Mouse (Mus musculus) CH12.LX (cell line): Measurements from ENCODE around the gene Kcmf1. TPM values are rescaled to one million over a fixed set of nuclear protein-coding genes. Genes with fewer than 3 reads are reported as not detected.

Source experiments
- DNase-seq: peaks from one replicate; pipeline ENCODE4 v3.0.0-alpha.2; 2013; ENCODE audit errors: extremely low read depth
- H3K27ac ChIP-seq: 2 replicates; pipeline ENCODE4 v1.5.1; 2012; ENCODE audit warnings: low read depth, mild to moderate bottlenecking, control low read depth, moderate library complexity; ENCODE audit not compliant: insufficient read depth
- H3K27me3 ChIP-seq: replicated peaks from 2 replicates; pipeline ENCODE3; 2012; ENCODE audit warnings: inconsistent platforms
- H3K36me3 ChIP-seq, 2 experiments: replicated peaks in 1 of 2; 2 replicates each; pipeline versions ENCODE3 to v1.6.1; 2012; ENCODE audit warnings: inconsistent platforms in 1 of 2, low read length in 1 of 2, mild to moderate bottlenecking in 1 of 2, mixed read lengths in 1 of 2, moderate library complexity in 1 of 2; ENCODE audit not compliant: control insufficient read depth in 1 of 2, insufficient read depth in 1 of 2
- H3K4me1 ChIP-seq, 2 experiments: 2 replicates each; pipeline ENCODE4 v1.6.1; 2012; ENCODE audit warnings: inconsistent platforms in 1 of 2, moderate library complexity in 1 of 2; ENCODE audit not compliant: insufficient read depth in 2 of 2, control insufficient read depth in 1 of 2
- H3K4me2 ChIP-seq: 2 replicates; pipeline ENCODE4 v1.6.1; 2012; ENCODE audit warnings: low read depth, mild to moderate bottlenecking, control low read depth; ENCODE audit not compliant: poor library complexity, insufficient read depth, severe bottlenecking
- H3K4me3 ChIP-seq, 3 experiments: fragments of 150-350 bp in 1 of 3; sonication (generic) in 1 of 3; replicated peaks in 1 of 3; 2 replicates each; pipeline versions ENCODE3 to v1.5.1; 2011 to 2012; ENCODE audit warnings: low read depth in 2 of 3, low read length in 2 of 3, mild to moderate bottlenecking in 2 of 3, moderate library complexity in 2 of 3, control low read depth in 1 of 3, improper control_type of control experiment in 1 of 3, inconsistent platforms in 1 of 3, mixed read lengths in 1 of 3; ENCODE audit not compliant: poor library complexity in 1 of 3
- H3K79me2 ChIP-seq: replicated peaks from 2 replicates; pipeline ENCODE4 v1.6.1; 2012; ENCODE audit warnings: mild to moderate bottlenecking, moderate library complexity; ENCODE audit not compliant: control insufficient read depth, poor library complexity, insufficient read depth, severe bottlenecking; ENCODE audit errors: extremely low read depth
- H3K9ac ChIP-seq: 2 replicates; pipeline ENCODE4 v1.6.1; 2012; ENCODE audit warnings: low read depth, mild to moderate bottlenecking, control low read depth, moderate library complexity; ENCODE audit not compliant: insufficient read depth
- H3K9me3 ChIP-seq: replicated peaks from 2 replicates; pipeline ENCODE3; 2012; ENCODE audit warnings: low read length, inconsistent platforms, mixed read lengths
- ELF1 ChIP-seq: IDR thresholded peaks from 2 replicates; pipeline ENCODE4 v1.6.1; 2014; ENCODE audit warnings: low read depth, mild to moderate bottlenecking, inconsistent platforms, low read length, improper control_type of control experiment
- ETS1 ChIP-seq: conservative IDR thresholded peaks from 2 replicates; pipeline ENCODE4 v1.6.1; 2012; ENCODE audit warnings: low read depth, mild to moderate bottlenecking, inconsistent platforms, low read length, improper control_type of control experiment, moderate library complexity
- HCFC1 ChIP-seq: IDR thresholded peaks from 2 replicates; pipeline ENCODE4 v1.6.1; 2012; ENCODE audit warnings: low read depth, mild to moderate bottlenecking, inconsistent platforms, low read length, improper control_type of control experiment
- IRF4 ChIP-seq: IDR thresholded peaks from 2 replicates; pipeline ENCODE4 v1.6.1; 2014; ENCODE audit warnings: low read depth, mild to moderate bottlenecking, inconsistent platforms, low read length, improper control_type of control experiment
- JUN ChIP-seq: IDR thresholded peaks from 2 replicates; pipeline ENCODE4 v1.6.1; 2011; ENCODE audit warnings: low read depth, mild to moderate bottlenecking, low read length, improper control_type of control experiment, moderate library complexity; ENCODE audit not compliant: insufficient read depth
- MAFK ChIP-seq: IDR thresholded peaks from 2 replicates; pipeline ENCODE4 v1.6.1; 2011; ENCODE audit warnings: low read length, improper control_type of control experiment; ENCODE audit not compliant: insufficient replicate concordance
- MAX ChIP-seq: IDR thresholded peaks from 2 replicates; pipeline ENCODE4 v1.6.1; 2011; ENCODE audit warnings: low read length, improper control_type of control experiment
- MAZ ChIP-seq: IDR thresholded peaks from 2 replicates; pipeline ENCODE4 v1.6.1; 2012; ENCODE audit warnings: low read depth, mild to moderate bottlenecking, inconsistent platforms, low read length, improper control_type of control experiment, moderate library complexity
- MYC ChIP-seq: IDR thresholded peaks from 2 replicates; pipeline ENCODE4 v1.6.1; 2011; ENCODE audit warnings: low read depth, mild to moderate bottlenecking, improper control_type of control experiment, low read length
- NELFE ChIP-seq: IDR thresholded peaks from 2 replicates; pipeline ENCODE4 v1.6.1; 2011; ENCODE audit warnings: low read depth, low read length, improper control_type of control experiment
- NRF1 ChIP-seq: IDR thresholded peaks from 2 replicates; pipeline ENCODE4 v1.6.1; 2014; ENCODE audit warnings: low read depth, mild to moderate bottlenecking, inconsistent platforms, low read length, improper control_type of control experiment, moderate library complexity
- PAX5 ChIP-seq: IDR thresholded peaks from 2 replicates; pipeline ENCODE4 v1.6.1; 2012; ENCODE audit warnings: low read length, inconsistent platforms, mixed read lengths
- RAD21 ChIP-seq: IDR thresholded peaks from 2 replicates; pipeline ENCODE4 v1.6.1; 2011; ENCODE audit warnings: low read depth, mild to moderate bottlenecking, low read length, improper control_type of control experiment, moderate library complexity
- TBP ChIP-seq: conservative IDR thresholded peaks from 2 replicates; pipeline ENCODE4 v1.6.1; 2011; ENCODE audit warnings: low read depth, low read length, improper control_type of control experiment
- UBTF ChIP-seq: IDR thresholded peaks from 2 replicates; pipeline ENCODE4 v1.6.1; 2012; ENCODE audit warnings: low read depth, mild to moderate bottlenecking, inconsistent platforms, low read length, improper control_type of control experiment, moderate library complexity
- USF1 ChIP-seq: IDR thresholded peaks from 2 replicates; pipeline ENCODE4 v1.6.1; 2014; ENCODE audit warnings: low read depth, mild to moderate bottlenecking, inconsistent platforms, low read length, improper control_type of control experiment
- USF2 ChIP-seq: conservative IDR thresholded peaks from 2 replicates; pipeline ENCODE4 v1.6.1; 2011; ENCODE audit warnings: low read depth, low read length, improper control_type of control experiment
- ZC3H11A ChIP-seq: IDR thresholded peaks from 2 replicates; pipeline ENCODE4 v1.6.1; 2012; ENCODE audit warnings: low read depth, mild to moderate bottlenecking, inconsistent platforms, low read length, improper control_type of control experiment
- ZKSCAN1 ChIP-seq: IDR thresholded peaks from 2 replicates; pipeline ENCODE4 v1.6.1; 2012; ENCODE audit warnings: low read depth, inconsistent platforms, low read length, improper control_type of control experiment, borderline replicate concordance
- ZMIZ1 ChIP-seq: IDR thresholded peaks from 2 replicates; pipeline ENCODE4 v1.6.1; 2012; ENCODE audit warnings: low read depth, mild to moderate bottlenecking, inconsistent platforms, low read length, improper control_type of control experiment
- dilution Hi-C: fragments of 300-500 bp; cut with MboI; formaldehyde crosslinking; loops from 2 replicates; pipeline ENCODE4 v1.14.3; 2020; ENCODE audit warnings: low sequenced_read_pairs; ENCODE audit not compliant: extremely low pct_unique_long_range_greater_than_20kb, extremely low pct_ligation_motif_present
- in situ Hi-C: fragments of 300-500 bp; cut with MboI; formaldehyde crosslinking; loops from 3 replicates; pipeline ENCODE4 v1.14.3; 2019; ENCODE audit warnings: low sequenced_read_pairs, low pct_ligation_motif_present, low pct_unique_long_range_greater_than_20kb, mixed read lengths
- polyA plus RNA-seq: library from polyadenylated mRNA; unstranded; fragments of >175 nt; gene quantifications from 2 replicates; pipeline ENCODE4 v1.2.1, GENCODE M21; 2012; ENCODE audit warnings: low read depth; ENCODE audit not compliant: insufficient read length
- total RNA-seq, 2 experiments: library from RNA; depleted of rRNA; stranded (reverse); fragments of 300-350 nt in 1 of 2; fragments of >200 nt in 1 of 2; gene quantifications; 2 replicates each; pipeline ENCODE4 v1.2.3; 2012 to 2014

The Kcmf1 gene
- total and polyA plus RNA-seq, 3 experiments, result 98.0 to 207 (median 108) TPM

DNA sequence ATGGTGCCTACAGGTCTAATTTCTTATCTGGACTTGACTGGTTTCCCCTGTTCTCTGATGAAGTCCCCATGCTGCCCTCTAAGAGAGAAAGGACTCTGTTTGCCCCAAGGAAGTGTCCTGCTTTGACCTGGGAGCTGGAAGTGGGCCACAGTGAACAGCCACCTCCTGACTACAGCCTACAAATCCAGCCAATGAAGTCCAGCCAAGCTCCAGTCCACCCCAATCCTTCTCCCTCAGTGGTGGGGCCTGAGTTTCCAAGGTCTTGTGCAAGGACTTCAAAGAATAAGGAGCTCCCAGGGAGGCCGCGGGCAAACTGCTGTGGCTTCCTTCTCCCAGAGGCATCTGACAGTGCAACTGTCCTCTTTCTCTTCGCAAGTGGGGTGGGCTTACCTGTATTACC lies 26.4 kb downstream of the Kcmf1 start:
- TF ChIP-seq MAFK (no peak), MAZ (no peak), JUN (no peak), ZMIZ1 (no peak), RAD21 (no peak), UBTF (no peak), USF2 (no peak), ZC3H11A (no peak), MYC (no peak), MAX (no peak), TBP (no peak), USF1 (no peak), PAX5 (no peak), NRF1 (no peak), NELFE (no peak), IRF4 (no peak), ELF1 (no peak), HCFC1 (no peak), ZKSCAN1 (no peak), ETS1 (no peak)
- Histone ChIP-seq H3K27me3 (no peaks in the 10 kb centered on the region), H3K9ac (no peak overlapping the region), H3K4me1 (peaks cover 19 to 75% of the 10 kb centered on the region in 2 experiments), H3K36me3 (peaks cover 0 to 42% of the 10 kb centered on the region in 2 experiments), H3K4me2 (no peak overlapping the region), H3K27ac (no peak overlapping the region), H3K79me2 (peaks cover 80% of the 10 kb centered on the region), H3K9me3 (no peaks in the 10 kb centered on the region), H3K4me3 (no peak overlapping the region)
- DNase-seq, result no peak
- dilution Hi-C loops (no loop called here), in situ Hi-C loops (no loop called here)

DNA sequence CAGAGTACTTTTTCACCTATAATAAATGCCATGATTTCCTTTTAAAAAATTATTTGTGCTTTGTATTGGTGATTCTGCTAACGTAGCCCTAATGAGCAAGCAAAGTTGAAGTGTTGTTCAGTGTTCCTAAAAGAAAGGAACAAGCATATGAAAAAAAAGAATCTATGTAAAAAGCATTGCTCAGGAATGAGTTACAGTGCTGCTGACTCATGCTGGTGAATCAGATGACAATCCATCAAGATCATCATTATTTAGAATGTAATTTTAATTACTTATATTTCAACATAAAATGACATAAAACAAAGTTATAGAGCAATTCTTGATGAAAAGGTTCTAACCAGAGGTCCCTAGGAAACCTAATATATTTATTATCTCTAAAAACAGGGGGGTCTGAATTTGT lies 27.5 kb downstream of the Kcmf1 start:
- Histone ChIP-seq H3K27me3 (no peaks in the 10 kb centered on the region), H3K4me2 (no peak overlapping the region), H3K36me3 (peaks cover 0 to 42% of the 10 kb centered on the region in 2 experiments), H3K27ac (no peak overlapping the region), H3K4me3 (no peak overlapping the region), H3K79me2 (peaks cover 83% of the 10 kb centered on the region), H3K4me1 (peaks cover 22 to 74% of the 10 kb centered on the region in 2 experiments), H3K9me3 (no peaks in the 10 kb centered on the region), H3K9ac (no peak overlapping the region)
- in situ Hi-C loops, result no loop called here
- TF ChIP-seq UBTF, result no peak
- DNase-seq, result no peak
- dilution Hi-C loops, result no loop called here
